Mouse (Mus musculus) cerebellum, adult 2 months (tissue): ENCODE measurements at regions not wholly inside any gene's neighbourhood (a gene's known extent, or its start where the extent isn't known, plus 50 kb on each side); places are given as distances from the start of the nearest gene placed in this dataset.

Source experiments
- DNase-seq, 2 experiments: peaks; one replicate each; pipeline ENCODE4 v3.0.0; 2021
- H3K27ac ChIP-seq: fragments of 200-500 bp; 2 replicates; pipeline ENCODE4 v1.5.1; 2012; ENCODE audit warnings: low read length, control low read depth, inconsistent platforms; ENCODE audit not compliant: insufficient read depth
- H3K27me3 ChIP-seq: fragments of 200-500 bp; 2 replicates; pipeline ENCODE4 v1.6.1; 2012; ENCODE audit warnings: inconsistent platforms, mild to moderate bottlenecking, low read length, moderate library complexity; ENCODE audit not compliant: control insufficient read depth, insufficient read depth
- H3K4me1 ChIP-seq: fragments of 200-500 bp; 2 replicates; pipeline ENCODE4 v1.6.1; 2011; ENCODE audit warnings: low read length; ENCODE audit not compliant: control insufficient read depth, insufficient read depth
- H3K4me3 ChIP-seq: fragments of 200-500 bp; replicated peaks from 2 replicates; pipeline ENCODE3; 2011; ENCODE audit warnings: mild to moderate bottlenecking, low read depth, low read length, control low read depth; ENCODE audit not compliant: insufficient read depth
- CTCF ChIP-seq: fragments of 200-500 bp; IDR thresholded peaks from 2 replicates; pipeline ENCODE4 v1.5.1; 2011; ENCODE audit warnings: low read depth, mild to moderate bottlenecking, control low read depth, low read length, moderate library complexity, borderline replicate concordance; ENCODE audit not compliant: insufficient read depth
- POLR2A ChIP-seq: fragments of 200-500 bp; IDR thresholded peaks from 2 replicates; pipeline ENCODE4 v1.6.1; 2011; ENCODE audit warnings: low read length, control low read depth, borderline replicate concordance; ENCODE audit not compliant: insufficient read depth
- whole genome bisulfite sequencing: fragments of 180-500 bp; shearing (Covaris S2); methylation state at CpG from one replicate; pipeline ENCODE4 v1.1.7; 2018; 5-methylcytosine and 5-hydroxymethylcytosine counted together

DNA sequence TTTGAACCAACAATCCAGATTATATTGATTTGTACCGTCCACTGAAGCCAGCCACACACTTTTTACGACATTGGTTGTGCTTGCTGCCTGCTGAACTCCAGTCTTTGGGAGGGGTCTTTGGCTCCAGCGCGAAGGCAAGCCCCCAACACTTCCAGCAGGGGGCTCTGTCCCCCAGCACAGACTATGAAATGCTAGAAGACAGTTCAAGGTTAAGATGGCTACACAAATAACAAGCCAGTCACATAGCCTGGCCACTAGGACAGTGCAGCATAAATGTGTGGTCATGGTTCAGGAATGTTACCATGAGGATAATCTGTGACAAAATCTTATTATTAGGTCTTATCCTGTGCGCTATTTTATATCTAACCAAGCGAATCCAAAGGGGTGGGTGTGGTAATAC lies 224.4 kb upstream of the Pabpc6 start:
- Histone ChIP-seq H3K4me3 (no peak overlapping the region), H3K27me3 (no peaks in the 10 kb centered on the region), H3K4me1 (no peaks in the 10 kb centered on the region), H3K27ac (no peak overlapping the region)
- no peak for TF ChIP-seq CTCF
- no peak for TF ChIP-seq POLR2A
- 53% methylated on average over 6 of the region's 6 CpGs for WGBS
- no peak for DNase-seq

DNA sequence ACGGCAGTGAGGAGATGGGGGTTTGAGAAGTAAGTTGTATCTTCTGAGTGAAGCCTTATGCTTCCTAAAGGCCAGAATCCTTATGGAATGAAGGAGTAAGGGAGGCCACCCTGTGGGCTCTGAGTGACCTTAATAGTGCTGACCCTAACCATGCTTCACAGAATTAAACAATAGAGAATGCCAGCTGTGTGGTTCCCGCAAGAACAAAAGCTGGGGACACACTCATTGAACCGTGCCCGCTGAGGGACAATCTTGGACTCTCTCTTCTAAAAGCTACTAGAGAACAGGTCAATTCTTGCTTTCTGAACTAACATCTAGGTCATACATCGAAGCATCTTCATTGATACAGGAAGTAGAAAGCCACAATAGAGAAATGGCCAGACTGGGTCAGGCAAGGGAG lies 223.3 kb upstream of the Pabpc6 start:
- Histone ChIP-seq H3K27me3 (no peaks in the 10 kb centered on the region), H3K4me3 (no peak overlapping the region), H3K4me1 (no peaks in the 10 kb centered on the region), H3K27ac (no peak overlapping the region)
- WGBS: 51% methylated on average over 5 of the region's 5 CpGs
- TF ChIP-seq POLR2A (no peak), CTCF (no peak)
- no peak for DNase-seq

DNA sequence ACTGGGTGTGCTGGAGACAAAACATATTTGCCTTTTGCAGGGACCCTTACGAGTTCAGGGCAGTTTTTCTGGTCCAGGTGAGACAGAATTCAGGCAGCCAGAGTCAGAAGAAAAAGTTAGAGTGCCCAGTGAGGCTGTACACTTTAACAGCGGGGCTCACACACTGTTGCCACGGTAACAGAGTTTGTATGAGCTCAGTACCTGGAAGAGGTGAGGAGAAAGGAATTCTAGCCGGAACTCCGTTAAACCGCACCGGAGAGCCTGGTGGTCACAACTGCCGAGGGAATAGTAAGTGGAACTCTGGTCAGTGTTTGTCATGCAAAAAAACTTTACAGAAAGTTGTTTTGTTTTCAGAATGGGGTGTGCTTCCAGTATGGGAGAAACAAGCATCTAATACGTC lies 222.6 kb upstream of the Pabpc6 start:
- Histone ChIP-seq H3K27me3 (no peaks in the 10 kb centered on the region), H3K4me3 (no peak overlapping the region), H3K27ac (no peak overlapping the region), H3K4me1 (no peaks in the 10 kb centered on the region)
- no peak for TF ChIP-seq CTCF
- no peak for TF ChIP-seq POLR2A
- DNase-seq: no peak
- 87% methylated on average over 9 of the region's 9 CpGs for WGBS

DNA sequence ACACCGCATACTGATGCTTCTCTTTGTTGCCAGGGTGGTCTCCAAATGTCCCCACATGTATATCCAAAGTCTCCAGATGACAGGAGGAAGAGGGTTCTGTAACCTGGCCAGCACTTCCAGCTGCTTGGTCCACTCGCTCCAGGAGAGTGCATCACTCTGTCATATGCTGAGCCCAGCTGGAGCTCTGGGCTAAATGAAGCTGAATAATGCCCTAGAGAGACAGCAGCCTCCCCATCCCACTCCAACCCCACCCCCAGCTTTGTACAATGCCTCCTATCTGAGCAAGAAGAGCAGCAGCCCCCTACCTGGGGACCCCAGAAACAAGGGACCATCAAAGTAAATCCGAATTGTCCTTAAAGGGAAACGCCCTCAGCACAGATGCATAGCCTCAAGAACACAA lies 219.0 kb upstream of the Pabpc6 start:
- H3K4me3 ChIP-seq: no peak overlapping the region
- TF ChIP-seq CTCF: no peak
- TF ChIP-seq POLR2A: no peak
- H3K27me3 ChIP-seq: no peaks in the 10 kb centered on the region
- WGBS: 34% methylated on average over 4 of the region's 4 CpGs
- DNase-seq: no peak
- H3K4me1 ChIP-seq: no peaks in the 10 kb centered on the region
- no peak overlapping the region for H3K27ac ChIP-seq

DNA sequence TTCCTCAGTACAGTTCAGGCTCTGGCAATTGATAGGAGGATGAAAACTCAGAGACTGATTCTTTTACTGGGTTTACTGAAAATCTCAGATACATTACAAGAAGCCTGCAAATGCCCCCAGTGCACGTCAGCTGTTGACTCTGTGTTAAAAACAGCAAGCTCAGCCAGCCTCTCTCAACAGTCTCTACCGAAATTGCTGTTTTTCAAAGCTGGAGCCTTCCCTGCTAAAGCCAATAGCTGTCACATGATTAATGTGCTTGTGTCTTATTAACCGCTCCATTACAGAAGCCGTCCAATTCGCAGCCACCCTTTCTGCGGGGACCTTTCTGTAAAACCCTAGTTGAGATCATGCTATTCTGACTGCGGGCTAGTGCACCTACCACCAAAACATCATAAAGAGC lies 215.6 kb upstream of the Pabpc6 start:
- 62% methylated on average over 7 of the region's 7 CpGs for WGBS
- DNase-seq: no peak
- H3K4me1 ChIP-seq: no peaks in the 10 kb centered on the region
- no peak overlapping the region for H3K4me3 ChIP-seq
- no peak overlapping the region for H3K27ac ChIP-seq
- no peaks in the 10 kb centered on the region for H3K27me3 ChIP-seq
- TF ChIP-seq POLR2A (no peak), CTCF (no peak)

DNA sequence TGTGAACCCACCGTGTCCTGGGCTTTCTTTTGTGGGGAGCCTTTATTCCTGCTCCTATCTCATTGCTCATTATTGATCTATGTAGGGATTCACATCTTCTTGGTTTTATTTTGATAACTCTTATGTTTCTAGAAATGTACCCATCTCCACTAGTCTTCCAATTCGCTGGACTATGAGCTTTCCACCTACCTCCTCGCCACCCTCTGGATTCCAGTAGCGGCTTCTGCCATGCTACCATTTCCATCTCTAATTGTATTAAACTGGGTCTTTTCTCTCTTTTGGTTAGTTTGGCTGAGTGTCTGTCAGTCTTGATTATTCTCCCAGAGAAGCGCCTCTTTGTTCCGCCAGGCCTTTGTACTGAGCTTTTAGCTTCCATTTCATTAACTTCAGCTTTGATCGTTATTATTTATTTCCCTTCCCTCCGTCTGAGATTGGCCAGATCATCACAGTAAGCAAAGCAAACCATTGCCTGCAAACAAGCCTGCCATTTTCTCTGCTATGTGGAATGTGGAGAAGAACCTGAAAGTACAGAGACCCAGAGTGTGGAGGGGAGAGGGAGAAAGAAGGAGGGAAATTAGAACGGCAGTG lies 213.2 kb upstream of the Pabpc6 start:
- no peak overlapping the region for H3K4me3 ChIP-seq
- WGBS: 62% methylated on average over 9 of the region's 9 CpGs
- no peaks in the 10 kb centered on the region for H3K27me3 ChIP-seq
- H3K27ac ChIP-seq: no peak overlapping the region
- TF ChIP-seq POLR2A (no peak), CTCF (no peak)
- no peak for DNase-seq
- no peaks in the 10 kb centered on the region for H3K4me1 ChIP-seq

DNA sequence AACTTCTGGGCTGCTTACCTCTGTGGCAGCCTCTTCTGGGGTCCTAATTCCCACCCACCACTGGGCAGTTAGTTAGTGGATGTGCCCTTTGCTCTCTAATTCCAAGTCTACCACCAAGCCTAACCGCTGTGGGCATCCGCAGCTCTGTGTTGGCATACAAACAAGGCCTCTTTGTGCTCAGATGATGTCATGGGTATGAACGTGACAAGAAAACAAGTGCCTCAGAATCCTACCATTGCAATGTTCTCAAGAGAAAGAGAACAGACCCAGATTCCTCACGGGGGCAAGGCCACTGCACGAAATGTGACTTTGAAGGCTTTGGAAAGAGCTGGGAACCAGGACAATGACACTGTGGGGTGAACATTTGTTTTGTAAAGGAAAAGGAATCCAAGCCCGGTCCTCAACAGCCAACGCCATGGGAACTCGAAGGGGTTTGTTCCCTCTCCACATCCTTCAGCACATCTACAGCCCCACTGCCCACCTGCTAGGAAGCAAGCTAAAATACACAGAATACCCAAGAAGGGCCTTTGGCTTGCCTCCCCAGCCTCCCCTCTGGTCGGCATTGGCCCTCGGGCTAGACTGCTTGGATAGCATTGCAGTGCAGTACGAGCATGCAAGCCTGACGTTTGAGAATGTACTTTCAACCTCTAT lies 210.2 kb upstream of the Pabpc6 start:
- no peaks in the 10 kb centered on the region for H3K4me1 ChIP-seq
- H3K27me3 ChIP-seq: no peaks in the 10 kb centered on the region
- no peak for TF ChIP-seq CTCF
- no peak for TF ChIP-seq POLR2A
- DNase-seq: peak in 1 of 2 experiments; percentile 40
- no peak overlapping the region for H3K4me3 ChIP-seq
- peak overlapping the region; percentile 47 for H3K27ac ChIP-seq
- WGBS: 38% methylated on average over 12 of the region's 12 CpGs

DNA sequence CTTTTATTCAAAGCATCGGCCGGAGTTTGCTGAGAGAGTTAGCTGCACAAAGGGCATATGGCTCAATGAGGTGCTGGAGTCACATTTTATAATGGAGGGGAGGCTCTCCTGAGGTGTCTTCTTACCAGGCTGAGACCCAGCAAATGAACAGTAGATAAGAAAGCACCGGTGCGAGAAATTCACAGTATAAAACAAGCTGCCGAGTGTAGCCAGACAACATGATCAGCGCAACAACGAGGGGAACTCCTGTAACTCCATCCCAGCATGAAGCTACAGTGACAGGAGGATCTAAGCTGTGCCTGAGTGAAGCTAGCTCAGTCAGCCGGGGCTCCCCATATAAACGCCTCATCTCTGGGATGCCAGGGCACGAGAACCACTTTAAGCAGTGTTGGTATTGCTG lies 204.2 kb upstream of the Pabpc6 start:
- TF ChIP-seq CTCF: no peak
- no peaks in the 10 kb centered on the region for H3K4me1 ChIP-seq
- no peak overlapping the region for H3K27ac ChIP-seq
- no peak for DNase-seq
- no peaks in the 10 kb centered on the region for H3K27me3 ChIP-seq
- H3K4me3 ChIP-seq: no peak overlapping the region
- 29% methylated on average over 10 of the region's 10 CpGs for WGBS
